Mouse (Mus musculus) midbrain, embryonic 11.5 days (tissue): ENCODE data around the gene Gm10447. TPM values are rescaled to one million over a fixed set of nuclear protein-coding genes. Genes with fewer than 3 reads are reported as not detected.

ENCODE experiments used
- ATAC-seq: fragments of 200-750 bp; cut with Nextera tagmentation; 2 replicates; pipeline ENCODE4 v1.8.0; 2017; ENCODE audit warnings: moderate TSS enrichment, moderate library complexity; ENCODE audit not compliant: low FRiP score
- DNase-seq: peaks from one replicate; pipeline ENCODE4 v3.0.0; 2015; ENCODE audit warnings: low spot score; ENCODE audit errors: missing footprints
- H3K27ac ChIP-seq: fragments of 300-500 bp; sonication (generic); 2 replicates; pipeline ENCODE4 v1.5.1; 2014; ENCODE audit warnings: low read depth, low read length
- H3K27me3 ChIP-seq: fragments of 300-500 bp; sonication (generic); 2 replicates; pipeline ENCODE4 v1.6.1; 2014; ENCODE audit warnings: mild to moderate bottlenecking, low read length, moderate library complexity, mixed read lengths; ENCODE audit not compliant: control insufficient read depth, insufficient read depth
- H3K36me3 ChIP-seq: fragments of 300-500 bp; sonication (generic); 2 replicates; pipeline ENCODE4 v1.6.1; 2014; ENCODE audit warnings: mild to moderate bottlenecking, low read length, moderate library complexity, mixed read lengths; ENCODE audit not compliant: control insufficient read depth, insufficient read depth
- H3K4me1 ChIP-seq: fragments of 300-500 bp; sonication (generic); 2 replicates; pipeline ENCODE4 v1.6.1; 2014; ENCODE audit warnings: low read length; ENCODE audit not compliant: control insufficient read depth, insufficient read depth
- H3K4me2 ChIP-seq: fragments of 300-500 bp; sonication (generic); 2 replicates; pipeline ENCODE4 v1.6.1; 2014; ENCODE audit warnings: mild to moderate bottlenecking, moderate library complexity
- H3K4me3 ChIP-seq: fragments of 300-500 bp; sonication (generic); 2 replicates; pipeline ENCODE4 v1.5.1; 2014; ENCODE audit warnings: low read depth, low read length
- H3K9ac ChIP-seq: fragments of 300-500 bp; sonication (generic); 2 replicates; pipeline ENCODE4 v1.6.1; 2014; ENCODE audit warnings: low read length
- H3K9me3 ChIP-seq: fragments of 300-500 bp; sonication (generic); 2 replicates; pipeline ENCODE4 v1.6.1; 2016; ENCODE audit warnings: low read length; ENCODE audit not compliant: control insufficient read depth
- WGBS: fragments of 180-500 bp; shearing (Covaris S2); extraction: QIAGEN DNeasy Blood & Tissue Kit; methylation state at CpG from one replicate; pipeline ENCODE4 v1.1.7; 2014; 5-methylcytosine and 5-hydroxymethylcytosine counted together
- polyA plus RNA-seq: library from polyadenylated mRNA; unstranded; fragments of >200 nt; fragmentation: Nextera tagmentation; extraction: Ambion mirVana; gene quantifications from 2 replicates; pipeline ENCODE4 v1.2.1, GENCODE M21; 2014

Gene Gm10447
- polyA plus RNA-seq, 1 experiment from 2014 or later, result not detected

GRCm38 (mm10) chr11:53481088-53481730 lies 24.3 kb upstream of the Gm10447 start:
- Histone ChIP-seq H3K27me3 (peaks cover 54% of the 10 kb centered on the region), H3K4me3 (no peak overlapping the region), H3K9ac (no peak overlapping the region), H3K36me3 (no peaks in the 10 kb centered on the region), H3K4me2 (no peak overlapping the region), H3K9me3 (peaks cover 5% of the 10 kb centered on the region; the same call in 1 of the 2 replicates), H3K27ac (no peak overlapping the region), H3K4me1 (peaks cover 7% of the 10 kb centered on the region)
- ATAC-seq, result no peak
- no peak for DNase-seq
- 70% methylated on average over 4 of the region's 4 CpGs for WGBS

DNA sequence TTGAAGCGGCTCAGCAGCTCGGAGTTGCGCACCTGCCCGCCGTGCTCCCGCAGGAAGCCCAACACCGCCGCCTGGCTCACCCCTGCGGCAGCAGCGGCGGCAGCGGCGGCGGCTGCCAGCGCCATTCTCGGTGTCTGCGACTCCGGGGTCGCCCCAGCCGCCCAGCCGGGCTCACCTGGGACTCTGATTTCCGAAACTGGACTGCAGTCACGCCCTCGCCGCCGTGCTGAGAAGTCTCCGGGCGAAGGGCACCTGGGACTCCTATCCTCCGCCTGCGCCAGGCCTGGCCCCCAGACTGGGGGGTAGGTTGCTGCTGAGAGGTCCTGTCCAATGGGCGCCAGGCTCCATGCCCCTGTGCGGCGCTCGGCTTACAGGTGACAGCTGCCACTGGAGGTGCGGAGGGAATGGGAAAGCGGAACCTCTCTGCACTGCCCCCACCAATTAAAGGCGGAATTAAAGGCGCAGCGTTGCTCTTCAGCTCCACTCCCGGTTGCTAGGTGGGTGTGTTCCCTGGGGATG lies 22.9 kb upstream of the Gm10447 start, which contains the start of the genes Gm9945 and Sowaha:
Gene Gm9945, plus strand, starts transcription at position 384 of the 519 bp plus-strand sequence.
Gene Sowaha, minus strand, starts transcription at position 492 of the 519 bp plus-strand sequence.
- Histone ChIP-seq H3K27me3 (peaks cover 55% of the 10 kb centered on the region), H3K4me2 (peak within 1 kb of the TSS; percentile 51), H3K4me1 (peaks cover 17% of the 10 kb centered on the region), H3K4me3 (peak within 1 kb of the TSS; percentile 39), H3K9me3 (peaks cover 5% of the 10 kb centered on the region; the same call in 1 of the 2 replicates), H3K9ac (0 out of 2 replicates have a peak within 1 kb of the TSS, but pooled peaks have one; percentile 9), H3K27ac (no peak within 1 kb of the TSS), H3K36me3 (no peaks in the 10 kb centered on the region)
- WGBS, result 3% methylated on average over 40 of the region's 40 CpGs
- ATAC-seq (0 out of 2 replicates have a peak, but pooled peaks have one; percentile 35), DNase-seq (peak; percentile 91)

DNA sequence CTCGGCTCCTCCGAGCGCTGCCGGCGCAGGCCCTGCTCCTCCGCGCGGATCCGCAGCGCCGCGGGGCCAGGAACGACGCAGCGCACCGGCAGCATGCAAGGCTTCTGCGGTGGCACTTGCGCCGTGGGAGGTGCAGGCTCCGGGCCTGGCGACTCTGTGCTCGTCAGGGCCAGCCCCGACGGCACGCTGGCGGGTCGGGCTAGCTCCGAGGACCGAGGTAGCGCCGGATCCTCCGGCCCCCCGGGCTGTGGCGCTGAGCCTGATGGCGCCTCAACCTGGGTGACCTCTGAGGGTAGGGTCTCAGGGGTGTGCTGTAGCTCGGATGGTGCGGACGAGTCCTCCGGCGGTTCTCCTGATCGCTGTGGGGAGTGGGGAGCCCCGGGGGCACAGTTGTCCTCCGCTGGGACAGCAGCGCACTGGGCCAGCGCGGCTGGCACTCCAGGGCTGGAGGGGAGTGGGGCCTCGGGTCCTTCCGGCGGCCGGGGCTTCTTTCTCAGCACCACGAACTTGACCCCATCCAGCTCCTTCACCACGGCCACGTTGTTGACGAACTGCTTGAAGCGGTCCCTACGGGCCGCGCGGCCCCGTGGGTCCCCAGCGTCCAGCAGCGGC lies 22.4 kb upstream of the Gm10447 start:
- Histone ChIP-seq H3K36me3 (no peaks in the 10 kb centered on the region), H3K4me3 (peak overlapping the region; percentile 39), H3K4me1 (peaks cover 17% of the 10 kb centered on the region), H3K9me3 (peaks cover 5% of the 10 kb centered on the region; the same call in 1 of the 2 replicates), H3K27ac (no peak overlapping the region), H3K9ac (0 out of 2 replicates have a peak overlapping the region, but pooled peaks have one; percentile 9), H3K4me2 (peak overlapping the region; percentile 51), H3K27me3 (peaks cover 55% of the 10 kb centered on the region)
- DNase-seq (peak; percentile 94), ATAC-seq (no peak)
- WGBS, result 2% methylated on average over 59 of the region's 62 CpGs

DNA sequence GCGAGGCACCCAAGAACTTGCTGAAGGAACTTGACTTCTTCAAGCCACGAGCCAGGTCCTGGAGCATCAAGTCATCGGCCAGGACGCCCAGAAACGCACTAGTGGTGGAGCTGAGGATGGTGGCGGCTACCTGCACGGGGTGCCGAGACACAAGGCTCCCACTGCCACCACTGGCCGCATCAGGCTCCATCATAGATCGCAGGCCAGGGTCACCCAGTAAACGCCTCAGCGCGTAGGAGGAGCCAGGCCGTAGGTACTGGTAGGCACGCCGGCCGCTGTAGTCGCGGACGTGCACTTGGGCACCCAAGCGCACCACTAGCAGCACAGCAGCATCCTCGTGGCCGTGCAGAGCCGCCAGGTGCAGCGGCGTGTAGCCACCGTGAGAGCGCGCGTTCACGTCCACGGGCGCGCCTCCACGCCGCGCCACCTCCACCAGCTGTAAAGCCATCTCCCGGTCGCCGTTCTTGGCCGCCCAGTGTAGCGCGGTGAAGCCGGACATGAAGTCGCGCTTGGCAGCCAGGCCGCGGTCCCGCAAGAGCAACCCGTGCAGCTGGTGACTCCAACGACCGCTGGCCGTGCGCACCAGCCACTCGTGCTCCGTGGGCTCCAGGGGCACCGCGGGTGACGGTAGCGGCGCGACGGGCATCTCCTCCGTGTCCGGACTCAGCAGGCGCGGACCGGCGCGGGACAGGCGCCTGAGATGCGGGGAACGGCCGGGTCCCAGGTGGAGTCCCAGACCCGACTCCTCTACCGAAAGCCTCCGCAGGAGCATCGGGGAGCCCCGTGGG lies 21.7 kb upstream of the Gm10447 start:
- peak overlapping the region; percentile 39 for H3K4me3 ChIP-seq
- peaks cover 5% of the 10 kb centered on the region; the same call in 1 of the 2 replicates for H3K9me3 ChIP-seq
- H3K27me3 ChIP-seq, result peaks cover 59% of the 10 kb centered on the region
- H3K27ac ChIP-seq, result no peak overlapping the region
- DNase-seq, result peak; percentile 94
- H3K9ac ChIP-seq, result no peak overlapping the region
- peak overlapping the region; percentile 51 for H3K4me2 ChIP-seq
- no peaks in the 10 kb centered on the region for H3K36me3 ChIP-seq
- ATAC-seq, result no peak
- peaks cover 17% of the 10 kb centered on the region for H3K4me1 ChIP-seq
- 5% methylated on average over 79 of the region's 79 CpGs for WGBS

DNA sequence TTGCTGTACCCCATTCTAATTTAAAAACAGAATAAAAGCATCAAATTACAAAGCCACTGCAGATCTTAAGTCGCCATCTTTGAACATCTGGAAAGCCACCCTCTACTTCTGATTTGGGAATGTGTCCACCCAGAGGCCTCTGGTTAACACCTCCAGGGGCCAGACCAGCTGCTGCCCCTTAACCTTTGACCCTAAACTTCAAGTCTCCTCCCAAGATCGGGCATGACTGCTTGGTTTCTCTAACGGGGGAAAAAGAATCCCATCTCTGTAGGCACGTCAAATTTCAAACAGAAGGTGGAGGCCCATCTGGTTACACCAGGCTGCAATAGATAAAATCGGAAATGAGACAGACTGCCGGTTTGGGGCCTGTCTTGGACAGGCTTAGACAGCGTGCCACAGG lies 20.9 kb upstream of the Gm10447 start:
- Histone ChIP-seq H3K9me3 (peaks cover 5% of the 10 kb centered on the region; the same call in 1 of the 2 replicates), H3K4me2 (no peak overlapping the region), H3K27me3 (peaks cover 61% of the 10 kb centered on the region), H3K4me3 (no peak overlapping the region), H3K9ac (no peak overlapping the region), H3K4me1 (peaks cover 17% of the 10 kb centered on the region), H3K36me3 (no peaks in the 10 kb centered on the region), H3K27ac (no peak overlapping the region)
- WGBS, result 38% methylated on average over 7 of the region's 7 CpGs
- ATAC-seq (no peak), DNase-seq (no peak)

GRCm38 (mm10) chr11:53475620-53476019 lies 18.7 kb upstream of the Gm10447 start:
- peak; percentile 45; the same call in 1 of the 2 replicates for ATAC-seq

GRCm38 (mm10) chr11:53472709-53473108 lies 15.8 kb upstream of the Gm10447 start:
- Histone ChIP-seq H3K4me1 (peaks cover 20% of the 10 kb centered on the region), H3K4me3 (no peak overlapping the region), H3K9ac (no peak overlapping the region), H3K36me3 (no peaks in the 10 kb centered on the region), H3K27ac (no peak overlapping the region), H3K4me2 (no peak overlapping the region), H3K9me3 (no peaks in the 10 kb centered on the region), H3K27me3 (peaks cover 38% of the 10 kb centered on the region)
- ATAC-seq, result no peak
- no peak for DNase-seq
- 80% methylated on average over 3 of the region's 3 CpGs for WGBS

More at GRCm38 (mm10) chr11:53475620-53476019, 18.7 kb upstream of the Gm10447 start:
- WGBS, result 14% methylated on average over 8 of the region's 8 CpGs
- H3K4me2 ChIP-seq, result peak overlapping the region; percentile 30; the same call in 1 of the 2 replicates
- H3K27me3 ChIP-seq, result peaks cover 57% of the 10 kb centered on the region
- DNase-seq, result no peak
- H3K9ac ChIP-seq, result no peak overlapping the region; the same call in 1 of the 2 replicates
- no peak overlapping the region for H3K27ac ChIP-seq
- H3K4me3 ChIP-seq, result no peak overlapping the region
- H3K36me3 ChIP-seq, result no peaks in the 10 kb centered on the region
- H3K9me3 ChIP-seq, result peaks cover 5% of the 10 kb centered on the region; the same call in 1 of the 2 replicates
- H3K4me1 ChIP-seq, result peaks cover 20% of the 10 kb centered on the region

- ATAC-seq (peak; percentile 82), DNase-seq (peak; percentile 98)
- no peak within 1 kb of the TSS for H3K27ac ChIP-seq
- peak within 1 kb of the TSS; percentile 1 for H3K4me3 ChIP-seq
- peak within 1 kb of the TSS; percentile 34 for H3K4me2 ChIP-seq
- H3K4me1 ChIP-seq, result peaks cover 9% of the 10 kb centered on the region
- no peaks in the 10 kb centered on the region for H3K9me3 ChIP-seq
- WGBS, result 2% methylated on average over 29 of the region's 29 CpGs
- peak within 1 kb of the TSS; percentile 7 for H3K9ac ChIP-seq
- H3K27me3 ChIP-seq, result peaks cover 46% of the 10 kb centered on the region
- H3K36me3 ChIP-seq, result no peaks in the 10 kb centered on the region
Observed at GRCm38 (mm10) chr11:53469968-53470695, 13.2 kb upstream of the Gm10447 start, which contains the start of gene Gm9837. Gene Gm9837 (minus strand): TSS chr11:53470479.
